Mouse (Mus musculus): ENCODE results near the gene Fxyd6. TPM values are rescaled to one million over a fixed set of nuclear protein-coding genes. Genes with fewer than 3 reads are reported as not detected.

Gene Fxyd6
- total and polyA plus RNA-seq, 2 experiments from 2014 or later: 499 to 836 TPM

- peaks cover 5% of the 10 kb centered on the region; the same call in 1 of the 2 replicates for H3K36me3 ChIP-seq (ENCODE audit: insufficient read depth)
- no peak overlapping the region for H3K27ac ChIP-seq (ENCODE audit: low read depth, low read length)
- no peak overlapping the region for H3K4me3 ChIP-seq (ENCODE audit: low read depth, low read length)
- H3K27me3 ChIP-seq (ENCODE audit: insufficient read depth, low read length): no peaks in the 10 kb centered on the region
- H3K4me2 ChIP-seq (ENCODE audit: low read depth): no peak overlapping the region
- DNase-seq: no peak
- no peak for TF ChIP-seq CTCF (IDR thresholded peaks at IDR 0.05; ENCODE audit: low read depth)
- no peaks in the 10 kb centered on the region for H3K9me3 ChIP-seq (ENCODE audit: low read length)
- peaks cover 19% of the 10 kb centered on the region for H3K4me1 ChIP-seq (ENCODE audit: insufficient read depth)
- ATAC-seq: no peak
- WGBS: 90% methylated on average over 6 of the region's 6 CpGs
- no peak overlapping the region for H3K9ac ChIP-seq
Observed at GRCm38 (mm10) chr9:45374988-45375502, 5.1 kb downstream of the Fxyd6 start.

- ATAC-seq (no peak), DNase-seq (no peak)
- whole genome bisulfite sequencing: 68% methylated on average over 4 of the region's 4 CpGs
- Histone ChIP-seq H3K9ac (no peak overlapping the region), H3K27ac (ENCODE audit: low read depth, low read length) (no peak overlapping the region), H3K4me2 (ENCODE audit: low read depth) (no peak overlapping the region), H3K27me3 (ENCODE audit: insufficient read depth, low read length) (no peaks in the 10 kb centered on the region), H3K4me1 (ENCODE audit: insufficient read depth) (peaks cover 26% of the 10 kb centered on the region), H3K9me3 (ENCODE audit: low read length) (no peaks in the 10 kb centered on the region), H3K36me3 (ENCODE audit: insufficient read depth) (peaks cover 5% of the 10 kb centered on the region; the same call in 1 of the 2 replicates), H3K4me3 (ENCODE audit: low read depth, low read length) (no peak overlapping the region)
- no peak for TF ChIP-seq CTCF (IDR thresholded peaks at IDR 0.05; ENCODE audit: low read depth)
Observed at GRCm38 (mm10) chr9:45376427-45376826, 6.4 kb downstream of the Fxyd6 start.

- H3K36me3 ChIP-seq (ENCODE audit: insufficient read depth): peaks cover 5% of the 10 kb centered on the region; the same call in 1 of the 2 replicates
- H3K4me1 ChIP-seq (ENCODE audit: insufficient read depth): peaks cover 22% of the 10 kb centered on the region
- no peak overlapping the region for H3K4me2 ChIP-seq (ENCODE audit: low read depth)
- no peaks in the 10 kb centered on the region for H3K9me3 ChIP-seq (ENCODE audit: low read length)
- DNase-seq (no peak), ATAC-seq (no peak)
- WGBS: 42% methylated on average over 2 of the region's 2 CpGs
- TF ChIP-seq CTCF (IDR thresholded peaks at IDR 0.05; ENCODE audit: low read depth): no peak
- H3K4me3 ChIP-seq (ENCODE audit: low read depth, low read length): no peak overlapping the region
- H3K27ac ChIP-seq (ENCODE audit: low read depth, low read length): no peak overlapping the region
- H3K27me3 ChIP-seq (ENCODE audit: insufficient read depth, low read length): no peaks in the 10 kb centered on the region
- H3K9ac ChIP-seq: no peak overlapping the region
Observed at GRCm38 (mm10) chr9:45376883-45377282, 6.9 kb downstream of the Fxyd6 start.

- WGBS: 9% methylated on average over 10 of the region's 10 CpGs
- peak; percentile 58 for DNase-seq
- Histone ChIP-seq H3K9ac (no peak overlapping the region), H3K36me3 (ENCODE audit: insufficient read depth) (peaks cover 3% of the 10 kb centered on the region; the same call in 1 of the 2 replicates), H3K27ac (ENCODE audit: low read depth, low read length) (peak overlapping the region; percentile 66), H3K4me1 (ENCODE audit: insufficient read depth) (peaks cover 12% of the 10 kb centered on the region), H3K4me3 (ENCODE audit: low read depth, low read length) (no peak overlapping the region), H3K9me3 (ENCODE audit: low read length) (no peaks in the 10 kb centered on the region), H3K27me3 (ENCODE audit: insufficient read depth, low read length) (no peaks in the 10 kb centered on the region), H3K4me2 (ENCODE audit: low read depth) (no peak overlapping the region)
- ATAC-seq: peak; percentile 80
- TF ChIP-seq CTCF (IDR thresholded peaks at IDR 0.05; ENCODE audit: low read depth): no peak
Observed at GRCm38 (mm10) chr9:45380411-45381251, 10.6 kb downstream of the Fxyd6 start.

GRCm38 (mm10) chr9:45382336-45382735 lies 12.4 kb downstream of the Fxyd6 start:
- Histone ChIP-seq H3K36me3 (ENCODE audit: insufficient read depth) (no peaks in the 10 kb centered on the region), H3K27ac (ENCODE audit: low read depth, low read length) (no peak overlapping the region), H3K4me2 (ENCODE audit: low read depth) (no peak overlapping the region), H3K4me1 (ENCODE audit: insufficient read depth) (peaks cover 12% of the 10 kb centered on the region), H3K4me3 (ENCODE audit: low read depth, low read length) (no peak overlapping the region), H3K27me3 (ENCODE audit: insufficient read depth, low read length) (no peaks in the 10 kb centered on the region), H3K9me3 (ENCODE audit: low read length) (no peaks in the 10 kb centered on the region), H3K9ac (no peak overlapping the region)
- peak; percentile 51 for DNase-seq
- ATAC-seq: peak; percentile 70
- no peak for TF ChIP-seq CTCF (IDR thresholded peaks at IDR 0.05; ENCODE audit: low read depth)
- WGBS: 47% methylated on average over 5 of the region's 5 CpGs

- no peak overlapping the region for H3K4me2 ChIP-seq (ENCODE audit: low read depth)
- peak overlapping the region; percentile 40; the same call in 1 of the 2 replicates for H3K27ac ChIP-seq (ENCODE audit: low read depth, low read length)
- H3K9me3 ChIP-seq (ENCODE audit: low read length): no peaks in the 10 kb centered on the region
- H3K4me1 ChIP-seq (ENCODE audit: insufficient read depth): peaks cover 12% of the 10 kb centered on the region
- 53% methylated on average over 5 of the region's 5 CpGs for WGBS
- no peak for TF ChIP-seq CTCF (IDR thresholded peaks at IDR 0.05; ENCODE audit: low read depth)
- no peak overlapping the region for H3K4me3 ChIP-seq (ENCODE audit: low read depth, low read length)
- no peaks in the 10 kb centered on the region for H3K36me3 ChIP-seq (ENCODE audit: insufficient read depth)
- DNase-seq (no peak), ATAC-seq (peak; percentile 13; the same call in 1 of the 2 replicates)
- no peaks in the 10 kb centered on the region for H3K27me3 ChIP-seq (ENCODE audit: insufficient read depth, low read length)
- H3K9ac ChIP-seq: no peak overlapping the region
Observed at GRCm38 (mm10) chr9:45382834-45383233, 12.8 kb downstream of the Fxyd6 start.

- ATAC-seq: no peak
- H3K27me3 ChIP-seq (ENCODE audit: insufficient read depth, low read length): no peaks in the 10 kb centered on the region
- H3K36me3 ChIP-seq (ENCODE audit: insufficient read depth): no peaks in the 10 kb centered on the region
- H3K4me2 ChIP-seq (ENCODE audit: low read depth): no peak overlapping the region
- H3K9ac ChIP-seq: no peak overlapping the region
- no peak for DNase-seq
- WGBS: 78% methylated on average over 6 of the region's 6 CpGs
- peaks cover 12% of the 10 kb centered on the region for H3K4me1 ChIP-seq (ENCODE audit: insufficient read depth)
- TF ChIP-seq CTCF (IDR thresholded peaks at IDR 0.05; ENCODE audit: low read depth): no peak
- H3K27ac ChIP-seq (ENCODE audit: low read depth, low read length): no peak overlapping the region
- no peaks in the 10 kb centered on the region for H3K9me3 ChIP-seq (ENCODE audit: low read length)
- H3K4me3 ChIP-seq (ENCODE audit: low read depth, low read length): no peak overlapping the region
Observed at GRCm38 (mm10) chr9:45383883-45384282, 13.9 kb downstream of the Fxyd6 start.

Measured in forebrain, postnatal 0 days (tissue).